Mouse (Mus musculus) frontal cortex, adult 2 months (tissue): ENCODE data around the gene Wfdc8. TPM values are rescaled to one million over a fixed set of nuclear protein-coding genes. Genes with fewer than 3 reads are reported as not detected.
"Not testable (repeated sequence)": the region's sequence is repeated elsewhere in the genome, so short reads cannot be mapped to it uniquely, and the experiment has no call there.

Experiments
- DNase-seq, 2 experiments: peaks; one replicate each; pipeline ENCODE4 v3.0.0; 2022; ENCODE audit warnings: low spot score in 1 of 2; ENCODE audit errors: extremely low spot score in 1 of 2
- polyA plus RNA-seq: library from polyadenylated mRNA; depleted of rRNA; stranded (reverse); fragments of >200 nt; gene quantifications from 2 replicates; pipeline ENCODE4 v1.2.3, GENCODE M21; 2012; rRNA removed

Gene Wfdc8
- polyA plus RNA-seq: not detected in 2 replicates

- DNase-seq: not testable (repeated sequence)
These were observed at the start of gene Wfdc8, which contains the start of gene Wfdc6b for GRCm38 (mm10) chr2:164613471-164613870. Gene Wfdc8 (minus strand): TSS chr2:164613626. Gene Wfdc6b (plus strand): TSS chr2:164613522.

- DNase-seq: no peak
These were observed 43.1 kb upstream of the Wfdc8 start, which contains the start of gene Wfdc9 for GRCm38 (mm10) chr2:164656483-164656882. Gene Wfdc9 (minus strand): TSS chr2:164656583.

DNA sequence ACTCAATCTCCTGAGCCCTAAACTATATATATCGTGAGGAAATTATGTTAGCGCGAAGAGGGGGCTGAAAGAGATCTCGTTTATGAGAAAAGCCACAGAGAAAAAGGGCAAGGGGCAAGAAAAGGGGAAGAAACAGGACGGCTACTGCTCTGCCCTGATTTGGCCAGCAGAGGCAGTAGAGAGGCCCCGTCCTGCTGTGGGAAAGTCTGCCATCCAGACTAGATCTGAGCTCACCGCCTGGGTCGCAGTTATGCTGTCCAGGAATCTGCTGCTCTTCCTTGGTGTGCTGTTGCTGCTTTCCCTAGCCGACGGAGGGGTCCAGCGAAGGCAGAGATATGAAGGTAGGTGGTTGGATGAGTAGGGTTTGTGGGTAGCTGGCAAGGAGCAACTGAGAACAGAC is 42.4 kb upstream of the Wfdc8 start, which contains the start of gene Wfdc10:
Gene Wfdc10 (plus strand): TSS at position 189 of the 400 bp plus-strand sequence.
- DNase-seq: peak in 1 of 2 experiments; percentile 26

DNA sequence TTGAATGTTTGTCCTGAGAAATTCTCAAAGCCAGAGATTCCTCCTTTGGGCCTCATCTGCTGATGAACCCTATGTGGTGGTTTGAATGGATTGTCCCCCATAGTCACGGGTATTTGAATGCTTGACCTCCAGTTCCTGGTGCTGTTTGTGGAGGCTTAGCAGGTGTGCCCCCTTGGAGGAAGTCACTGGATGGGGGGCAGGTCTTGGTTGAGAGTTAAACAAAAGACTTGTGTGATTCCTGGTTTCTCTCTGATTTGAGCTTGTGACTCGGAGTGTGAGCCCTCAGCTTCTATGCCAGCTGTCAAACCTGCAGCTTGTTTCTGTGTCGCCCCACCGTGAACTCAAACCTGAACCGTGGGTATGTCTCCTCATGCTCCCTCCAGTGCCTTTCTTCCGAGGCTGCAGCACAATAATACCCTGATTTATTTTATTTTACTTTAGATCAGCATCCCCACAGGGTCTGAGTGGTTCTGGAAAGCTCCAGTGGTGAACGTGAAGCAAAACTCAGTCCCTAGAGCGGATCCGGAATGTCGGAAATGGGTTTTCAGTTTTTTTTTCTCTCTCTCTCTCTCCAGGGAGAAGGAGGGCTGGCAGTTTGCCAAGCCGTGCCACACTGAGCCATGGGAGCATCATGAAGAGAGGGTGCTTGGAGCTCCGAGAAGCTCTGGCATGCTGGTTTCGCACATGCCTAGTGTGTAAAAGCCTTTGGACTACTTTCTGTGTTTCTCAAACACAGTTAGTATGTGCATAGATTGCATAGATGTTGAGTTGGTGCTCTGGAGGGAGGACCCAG is 28.7 kb upstream of the Wfdc8 start:
- peak in 1 of 2 experiments; percentile 27 for DNase-seq

DNA sequence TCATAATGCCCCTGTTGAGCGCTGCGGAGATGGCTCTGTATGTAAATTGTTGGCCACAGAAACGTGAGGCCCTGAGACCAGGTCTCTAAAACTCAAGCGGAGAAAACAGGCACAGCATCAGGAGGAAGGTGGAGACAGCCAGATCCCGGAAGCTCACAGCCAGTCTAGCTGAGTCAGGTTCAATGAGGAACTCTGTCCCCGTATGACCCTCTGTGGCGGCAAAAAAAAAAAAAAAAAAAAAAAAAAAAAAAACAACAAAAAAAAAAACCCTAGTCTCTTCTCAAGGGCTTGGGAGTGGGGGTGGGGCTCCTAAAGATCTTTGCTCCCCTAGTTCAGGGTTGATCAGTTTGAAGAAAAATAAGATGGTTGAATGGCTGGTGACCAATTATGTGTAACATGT is 27.7 kb upstream of the Wfdc8 start:
- no peak for DNase-seq

- DNase-seq: no peak
These were observed 25.3 kb upstream of the Wfdc8 start, which contains the start of gene Wfdc16 for GRCm38 (mm10) chr2:164638696-164639095. Gene Wfdc16 (minus strand): TSS chr2:164638796.

DNA sequence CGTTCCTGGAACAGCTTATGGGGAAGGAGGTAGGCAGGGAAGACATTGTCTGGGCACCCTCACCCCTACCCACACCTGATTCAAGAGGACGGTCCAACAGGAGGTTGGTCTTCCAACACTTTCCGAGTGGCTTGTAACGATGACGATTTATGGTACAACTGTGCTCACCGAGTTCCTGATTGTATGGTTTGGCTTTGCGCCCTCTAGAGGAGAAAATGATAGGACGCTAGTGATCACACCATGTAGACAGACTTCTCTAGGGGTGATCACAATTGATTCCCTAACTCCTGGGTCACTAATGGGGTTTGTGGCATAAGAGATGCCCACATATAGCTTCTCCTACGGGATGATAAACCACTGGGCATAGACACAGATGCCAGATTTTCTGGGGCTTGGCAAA is 21.8 kb upstream of the Wfdc8 start:
- DNase-seq: no peak

DNA sequence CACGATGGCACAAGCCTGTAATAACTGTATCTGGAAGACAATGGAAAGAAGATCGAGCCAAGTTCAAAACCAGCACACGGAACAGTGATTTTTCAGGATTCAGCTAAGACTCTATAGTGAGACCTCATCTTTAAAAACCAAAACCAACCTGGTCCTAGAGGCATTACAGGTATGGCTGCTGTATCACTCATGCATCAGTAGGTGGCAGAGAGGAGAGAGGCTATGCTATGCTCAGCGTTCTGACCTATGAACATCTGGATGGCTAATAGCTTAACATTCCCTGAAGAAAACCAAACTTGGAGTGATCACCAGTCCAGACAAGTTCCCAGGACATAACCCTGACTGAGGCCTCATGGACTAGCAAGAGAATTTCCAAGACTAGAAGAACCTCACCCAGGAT is 8.3 kb upstream of the Wfdc8 start:
- DNase-seq: no peak

GRCm38 (mm10) chr2:164619050-164619449 is 5.6 kb upstream of the Wfdc8 start:
- no peak for DNase-seq

GRCm38 (mm10) chr2:164615386-164615785 is 2.0 kb upstream of the Wfdc8 start:
- no peak for DNase-seq

DNA sequence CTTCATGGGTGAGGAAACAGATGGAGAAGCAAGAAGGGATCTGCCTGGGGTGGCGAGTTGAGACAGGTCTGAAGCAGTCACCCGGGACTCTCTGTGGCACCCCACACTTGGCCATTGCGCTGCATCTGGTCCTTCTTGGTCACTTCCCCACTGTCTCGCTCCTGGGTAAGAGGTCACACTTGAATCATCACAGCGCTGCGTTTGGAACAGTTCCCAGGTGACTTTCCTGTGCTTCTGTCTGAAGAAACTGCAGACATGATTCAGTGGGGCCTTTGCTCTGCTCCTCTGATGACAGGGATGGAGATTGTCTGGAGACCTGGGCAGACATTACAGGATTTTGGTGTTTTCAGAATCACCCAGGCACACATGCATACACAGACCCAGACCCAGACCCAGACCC is 4.6 kb downstream of the Wfdc8 start:
- DNase-seq: no peak

DNA sequence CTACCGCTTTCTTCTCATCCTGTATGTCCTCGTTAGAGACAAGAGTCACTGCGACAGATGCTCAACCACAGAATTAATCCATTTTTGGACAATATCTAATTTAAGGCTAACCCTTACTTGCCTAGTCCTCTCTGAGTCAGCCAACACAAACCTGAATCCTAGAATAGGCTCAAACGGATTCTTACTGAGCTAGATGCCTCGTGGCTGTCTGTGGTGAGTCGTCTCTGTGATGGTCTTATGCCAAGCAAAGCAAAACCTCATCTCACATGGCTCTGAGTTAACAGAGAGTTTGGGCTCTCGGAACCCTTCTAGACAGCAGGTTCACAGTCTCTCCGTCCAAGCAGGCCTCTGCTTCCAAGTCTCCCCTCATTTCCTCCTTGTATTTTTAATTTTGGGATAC is 9.0 kb downstream of the Wfdc8 start:
- peak in 1 of 2 experiments; percentile 25 for DNase-seq

DNA sequence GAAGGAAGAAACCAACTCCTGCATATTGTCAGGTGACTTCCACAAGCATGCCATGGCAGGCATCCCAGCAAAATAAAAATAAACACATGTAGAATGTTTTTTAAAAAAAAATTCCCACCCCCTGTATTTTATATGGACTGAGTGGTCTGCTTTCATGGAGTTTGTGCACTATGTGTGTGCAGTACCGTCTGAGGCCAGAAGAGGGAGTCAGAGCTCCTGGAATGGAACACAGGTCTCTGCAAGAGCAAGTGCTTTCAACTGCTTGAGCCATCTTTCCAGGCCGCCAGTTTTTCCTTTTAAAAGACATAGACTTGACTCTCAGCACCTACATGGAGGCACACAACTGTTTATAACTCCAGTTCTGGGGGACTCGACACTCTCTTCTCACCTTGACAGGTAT is 9.9 kb downstream of the Wfdc8 start:
- DNase-seq: no peak

DNA sequence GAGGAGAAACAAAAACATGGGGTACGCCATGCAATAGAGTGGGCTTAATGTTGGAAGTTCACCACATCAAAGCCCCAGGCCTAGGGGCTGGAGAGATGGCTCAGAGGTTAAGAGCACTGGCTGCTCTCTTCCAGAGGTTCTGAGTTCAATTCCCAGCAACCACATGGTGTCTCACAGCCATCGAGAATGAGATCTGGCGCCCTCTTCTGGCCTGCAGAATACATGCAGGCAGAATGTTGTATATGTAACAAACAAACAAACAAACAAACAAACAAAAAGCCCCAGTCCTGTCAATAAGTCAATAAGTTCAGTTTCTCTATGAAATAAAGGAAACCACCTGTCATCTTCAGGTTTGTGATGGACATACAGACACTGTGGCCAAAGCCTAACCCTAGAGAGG is 13.2 kb downstream of the Wfdc8 start:
- DNase-seq: no peak

DNA sequence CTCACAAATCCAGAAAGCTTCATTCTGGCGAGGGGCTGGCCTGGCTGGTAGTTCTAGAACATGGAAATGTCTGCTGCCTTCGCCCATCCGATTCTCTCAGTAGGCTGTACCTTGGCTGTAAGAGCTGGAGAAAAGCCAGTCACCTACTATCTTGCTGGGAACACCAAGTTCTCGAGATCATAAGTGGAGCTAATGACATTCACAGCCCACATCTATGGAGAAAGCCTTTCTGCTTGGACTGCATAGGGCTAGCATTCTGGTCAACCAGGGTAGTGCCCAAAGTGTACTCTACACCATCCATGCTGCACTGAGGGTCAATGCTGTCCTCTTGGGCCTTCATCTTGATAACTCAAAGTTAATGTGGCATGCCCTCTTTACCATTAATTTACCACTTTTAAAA is 19.9 kb downstream of the Wfdc8 start, which contains the start of gene Eppin:
Gene Eppin (minus strand): TSS at position 101 of the 400 bp plus-strand sequence.
- DNase-seq: no peak

GRCm38 (mm10) chr2:164592014-164592413 is 21.4 kb downstream of the Wfdc8 start:
- DNase-seq: peak in 1 of 2 experiments; percentile 58

- DNase-seq: not testable (repeated sequence)
These were observed 28.3 kb downstream of the Wfdc8 start, which contains the start of gene Wfdc6a for GRCm38 (mm10) chr2:164585025-164585725. Gene Wfdc6a (minus strand): TSS chr2:164585447.

GRCm38 (mm10) chr2:164573359-164573758 is 40.1 kb downstream of the Wfdc8 start, which contains the start of gene Spint3:
Gene Spint3 (minus strand): TSS chr2:164573459.
- DNase-seq: not testable (repeated sequence)

GRCm38 (mm10) chr2:164567460-164567859 is 46.0 kb downstream of the Wfdc8 start:
- no peak for DNase-seq

GRCm38 (mm10) chr2:164566997-164567396 is 46.4 kb downstream of the Wfdc8 start:
- DNase-seq: no peak

DNA sequence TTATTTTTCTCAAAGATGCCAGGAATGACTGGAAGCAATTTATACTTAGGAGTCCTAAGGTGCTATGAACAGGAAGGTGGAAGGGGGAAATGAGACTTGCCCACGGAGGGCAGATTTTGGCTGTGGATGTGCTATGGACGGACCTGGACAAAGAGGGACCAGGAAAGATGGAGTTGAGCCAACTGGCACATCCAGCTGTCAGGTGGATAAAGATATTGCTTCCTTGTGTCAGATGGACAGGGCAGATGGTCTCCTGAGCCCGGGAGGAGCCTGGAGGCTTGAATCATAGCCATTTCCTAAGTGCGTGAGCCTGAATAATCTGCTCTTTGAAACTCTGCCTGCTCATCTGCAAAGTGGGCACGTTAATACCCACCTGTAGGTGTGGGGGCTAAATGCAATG is 49.1 kb downstream of the Wfdc8 start:
- DNase-seq: no peak
